Mouse (Mus musculus) cerebellum, adult 2 months (tissue): ENCODE measurements around the gene Slu7.

ENCODE experiments used
- CTCF ChIP-seq: fragments of 200-500 bp; IDR thresholded peaks from 2 replicates; pipeline ENCODE4 v1.5.1; 2011; ENCODE audit warnings: low read depth, mild to moderate bottlenecking, control low read depth, low read length, moderate library complexity, borderline replicate concordance; ENCODE audit not compliant: insufficient read depth
- POLR2A ChIP-seq: fragments of 200-500 bp; IDR thresholded peaks from 2 replicates; pipeline ENCODE4 v1.6.1; 2011; ENCODE audit warnings: low read length, control low read depth, borderline replicate concordance; ENCODE audit not compliant: insufficient read depth

DNA sequence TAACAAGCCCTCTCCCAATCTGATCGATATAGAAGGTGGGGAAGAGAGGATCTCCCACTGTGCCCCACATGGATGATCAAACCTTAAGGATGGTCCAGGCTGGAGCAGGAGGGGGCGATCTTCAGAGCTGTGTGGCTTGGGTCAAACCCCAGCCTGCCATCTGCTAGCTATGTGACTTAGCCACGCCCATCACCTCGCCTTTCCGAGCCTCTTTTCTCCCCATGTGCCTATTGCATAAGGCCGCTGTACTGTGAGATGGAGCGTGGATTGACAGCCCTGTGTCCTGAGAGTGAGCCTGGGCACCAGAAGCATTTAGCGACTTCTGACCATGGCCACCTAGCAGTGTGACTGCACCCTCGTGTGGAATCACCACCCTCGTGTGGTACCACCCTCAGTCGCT is 51.1 kb downstream of the Slu7 start:
- TF ChIP-seq CTCF (no peak), POLR2A (no peak)
